Mouse (Mus musculus) heart, embryonic 13.5 days (tissue): ENCODE measurements at regions not wholly inside any gene's neighbourhood (a gene's known extent, or its start where the extent isn't known, plus 50 kb on each side); places are given as distances from the start of the nearest gene placed in this dataset.

Experiments used
- ATAC-seq: fragments of 200-750 bp; cut with Nextera tagmentation; 2 replicates; pipeline ENCODE4 v1.8.0; 2017; ENCODE audit warnings: moderate TSS enrichment; ENCODE audit not compliant: insufficient number of reproducible peaks, low FRiP score, low TSS enrichment; ENCODE audit errors: extremely low read depth
- H3K27ac ChIP-seq: fragments of 300-500 bp; sonication (generic); replicated peaks from 2 replicates; pipeline ENCODE4 v1.5.1; 2015; ENCODE audit warnings: moderate library complexity, mild to moderate bottlenecking, inconsistent platforms
- H3K27me3 ChIP-seq: fragments of 300-500 bp; sonication (generic); replicated peaks from 2 replicates; pipeline ENCODE4 v1.6.1; 2015; ENCODE audit warnings: mild to moderate bottlenecking, inconsistent platforms
- H3K36me3 ChIP-seq: fragments of 300-500 bp; sonication (generic); 2 replicates; pipeline ENCODE4 v1.6.1; 2015; ENCODE audit warnings: mild to moderate bottlenecking, inconsistent platforms
- H3K4me1 ChIP-seq: fragments of 300-500 bp; sonication (generic); 2 replicates; pipeline ENCODE4 v1.6.1; 2015; ENCODE audit warnings: inconsistent platforms
- H3K4me2 ChIP-seq: fragments of 300-500 bp; sonication (generic); 2 replicates; pipeline ENCODE4 v1.6.1; 2015; ENCODE audit warnings: inconsistent platforms, mild to moderate bottlenecking, moderate library complexity
- H3K4me3 ChIP-seq: fragments of 300-500 bp; sonication (generic); 2 replicates; pipeline ENCODE4 v1.5.1; 2015; ENCODE audit warnings: moderate library complexity, mild to moderate bottlenecking, inconsistent platforms
- H3K9ac ChIP-seq: fragments of 300-500 bp; sonication (generic); 2 replicates; pipeline ENCODE4 v1.6.1; 2015; ENCODE audit warnings: inconsistent platforms, mild to moderate bottlenecking, moderate library complexity
- H3K9me3 ChIP-seq: fragments of 300-500 bp; sonication (generic); 2 replicates; pipeline ENCODE4 v1.6.1; 2016; ENCODE audit warnings: inconsistent platforms
- WGBS: fragments of 180-500 bp; shearing (Covaris S2); methylation state at CpG from one replicate; pipeline ENCODE4 v1.1.7; 2015; ENCODE audit warnings: mixed read lengths; 5-methylcytosine and 5-hydroxymethylcytosine counted together

DNA sequence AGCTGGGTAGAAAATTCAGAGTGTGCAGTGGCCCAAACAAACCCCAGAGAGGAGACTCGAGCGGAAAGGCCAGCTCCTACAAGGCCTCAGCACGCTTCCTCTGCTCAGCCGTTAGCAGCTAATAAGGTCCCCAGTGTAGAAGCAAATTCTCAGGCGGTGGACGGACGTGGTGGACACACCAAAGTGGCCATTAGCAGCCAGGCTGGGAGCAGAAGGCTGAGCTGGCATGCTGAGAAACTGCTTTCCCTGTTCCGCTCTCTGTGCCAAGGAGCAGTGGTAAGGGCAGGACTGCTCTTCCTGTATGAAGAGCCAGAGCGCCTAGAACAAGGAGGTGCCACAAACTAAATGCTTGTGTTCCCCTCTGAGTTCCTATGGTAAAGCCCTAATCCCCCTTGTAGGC, 282.1 kb upstream of the Id2 start:
- no peak for ATAC-seq
- 84% methylated on average over 9 of the region's 9 CpGs for WGBS
- H3K4me3 ChIP-seq = no peak overlapping the region
- no peaks in the 10 kb centered on the region for H3K36me3 ChIP-seq
- H3K27me3 ChIP-seq = no peaks in the 10 kb centered on the region
- H3K4me2 ChIP-seq = no peak overlapping the region
- H3K9ac ChIP-seq = no peak overlapping the region
- no peaks in the 10 kb centered on the region for H3K4me1 ChIP-seq
- no peak overlapping the region for H3K27ac ChIP-seq
- no peaks in the 10 kb centered on the region for H3K9me3 ChIP-seq

DNA sequence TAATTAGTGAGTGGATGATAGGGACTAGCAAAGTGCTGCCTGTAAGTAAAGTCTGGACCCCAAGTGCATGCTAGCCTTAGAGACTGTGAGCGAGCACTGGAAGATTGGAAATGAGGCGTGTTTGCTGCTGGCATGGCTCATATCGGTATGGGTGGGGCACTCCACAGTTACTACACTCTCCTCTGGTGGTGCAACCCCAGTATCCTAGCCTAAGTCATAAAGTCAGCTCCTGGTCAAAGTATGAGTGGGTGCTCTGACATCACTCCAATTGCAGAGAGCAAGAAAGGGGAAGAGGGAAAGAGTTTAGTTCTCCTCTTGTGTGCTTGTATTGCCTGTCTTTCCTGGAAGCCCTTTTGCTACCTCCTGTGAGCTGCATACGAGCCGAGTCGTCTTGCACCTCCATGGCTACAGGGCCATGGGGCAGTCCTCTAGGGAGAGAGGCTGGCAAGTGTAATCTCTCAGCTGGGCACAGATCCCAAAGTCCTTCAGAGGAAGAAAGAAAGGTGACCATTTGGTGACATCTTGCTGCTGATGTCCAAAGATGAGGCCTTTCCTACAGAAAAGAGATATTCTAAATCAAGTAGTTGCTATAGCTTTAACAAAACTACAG, 281.2 kb upstream of the Id2 start:
- Histone ChIP-seq H3K4me3 (no peak overlapping the region), H3K4me2 (no peak overlapping the region), H3K4me1 (no peaks in the 10 kb centered on the region), H3K9ac (no peak overlapping the region), H3K36me3 (no peaks in the 10 kb centered on the region), H3K27me3 (no peaks in the 10 kb centered on the region), H3K9me3 (no peaks in the 10 kb centered on the region), H3K27ac (no peak overlapping the region)
- 72% methylated on average over 6 of the region's 6 CpGs for WGBS
- ATAC-seq = no peak

- no peaks in the 10 kb centered on the region for H3K27me3 ChIP-seq
- no peak overlapping the region for H3K27ac ChIP-seq
- no peak overlapping the region for H3K4me3 ChIP-seq
- no peak overlapping the region for H3K9ac ChIP-seq
- H3K4me2 ChIP-seq = no peak overlapping the region
- no peaks in the 10 kb centered on the region for H3K9me3 ChIP-seq
- no peaks in the 10 kb centered on the region for H3K4me1 ChIP-seq
- WGBS = 81% methylated on average over 8 of the region's 8 CpGs
- no peak for ATAC-seq
- no peaks in the 10 kb centered on the region for H3K36me3 ChIP-seq
Measured at GRCm38 (mm10) chr12:25376451-25376850, 279.5 kb upstream of the Id2 start.

GRCm38 (mm10) chr12:25367541-25367940, 270.6 kb upstream of the Id2 start:
- Histone ChIP-seq H3K36me3 (no peaks in the 10 kb centered on the region), H3K27ac (no peak overlapping the region), H3K4me3 (no peak overlapping the region), H3K4me1 (no peaks in the 10 kb centered on the region), H3K27me3 (no peaks in the 10 kb centered on the region; the same call in 1 of the 2 replicates), H3K9me3 (no peaks in the 10 kb centered on the region), H3K9ac (no peak overlapping the region), H3K4me2 (no peak overlapping the region)
- 93% methylated on average over 1 of the region's 1 CpGs for WGBS
- no peak for ATAC-seq

GRCm38 (mm10) chr12:25365600-25366267, 268.8 kb upstream of the Id2 start:
- Histone ChIP-seq H3K9ac (no peak overlapping the region), H3K4me1 (no peaks in the 10 kb centered on the region), H3K27ac (no peak overlapping the region), H3K4me2 (no peak overlapping the region), H3K9me3 (no peaks in the 10 kb centered on the region), H3K27me3 (no peaks in the 10 kb centered on the region; the same call in 1 of the 2 replicates), H3K36me3 (no peaks in the 10 kb centered on the region), H3K4me3 (no peak overlapping the region)
- ATAC-seq = no peak
- 43% methylated on average over 3 of the region's 3 CpGs for WGBS

DNA sequence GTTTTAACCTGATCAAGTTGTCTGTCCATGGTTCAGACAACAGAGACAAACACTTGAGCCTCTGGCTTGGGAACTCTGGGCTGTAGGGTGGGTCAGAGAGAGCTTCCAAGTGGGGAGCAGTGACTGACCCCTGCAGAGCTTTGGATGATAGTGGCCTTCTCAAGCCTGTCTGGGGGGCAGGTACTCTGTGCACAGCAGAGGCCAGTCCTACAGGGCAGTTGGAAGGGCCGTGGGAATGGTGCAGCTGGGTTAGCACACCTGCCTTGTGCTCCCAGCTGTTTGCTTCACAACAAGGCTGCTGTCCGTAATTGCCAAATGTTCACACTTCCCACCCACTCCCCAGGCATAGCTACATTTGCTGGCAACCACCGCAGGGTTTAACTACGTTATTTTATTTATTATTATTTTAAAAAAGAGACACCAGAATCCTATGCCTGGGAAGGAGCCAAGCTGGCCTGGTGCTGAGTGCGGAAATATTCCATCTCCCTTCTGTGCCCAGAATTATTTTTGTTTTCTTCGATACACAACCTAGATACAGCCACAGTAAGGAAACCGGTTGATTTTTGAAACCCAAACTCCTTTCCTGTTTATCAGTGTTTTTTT, 268.1 kb upstream of the Id2 start:
- H3K27ac ChIP-seq = no peak overlapping the region
- no peak overlapping the region for H3K9ac ChIP-seq
- no peaks in the 10 kb centered on the region for H3K4me1 ChIP-seq
- WGBS = 43% methylated on average over 7 of the region's 7 CpGs
- no peaks in the 10 kb centered on the region for H3K9me3 ChIP-seq
- no peak for ATAC-seq
- no peaks in the 10 kb centered on the region; the same call in 1 of the 2 replicates for H3K27me3 ChIP-seq
- no peak overlapping the region for H3K4me2 ChIP-seq
- no peaks in the 10 kb centered on the region for H3K36me3 ChIP-seq
- no peak overlapping the region for H3K4me3 ChIP-seq

- 77% methylated on average over 9 of the region's 9 CpGs for WGBS
Measured at GRCm38 (mm10) chr12:25363839-25364238, 266.9 kb upstream of the Id2 start.

DNA sequence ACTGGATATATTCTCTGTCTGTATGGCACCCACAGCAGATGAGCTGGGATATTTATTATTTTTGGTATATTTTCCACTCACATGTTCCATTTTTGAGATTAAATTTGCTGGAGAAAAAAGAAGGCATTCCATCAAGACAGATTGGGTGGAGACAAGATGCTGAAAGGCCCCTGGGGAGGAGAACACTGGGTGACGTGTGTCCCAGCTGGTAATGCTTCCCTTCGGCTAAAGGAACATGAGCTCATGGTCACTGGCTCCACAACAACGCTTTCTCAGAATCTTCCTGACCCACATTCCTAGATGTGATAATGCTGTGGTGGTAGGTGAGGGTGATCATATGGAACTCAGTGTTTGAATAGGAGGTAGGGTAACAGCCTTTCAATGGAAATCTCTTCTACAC, 266.4 kb upstream of the Id2 start:
- Histone ChIP-seq H3K36me3 (no peaks in the 10 kb centered on the region), H3K9me3 (no peaks in the 10 kb centered on the region), H3K4me2 (no peak overlapping the region), H3K9ac (no peak overlapping the region), H3K27me3 (no peaks in the 10 kb centered on the region), H3K4me3 (no peak overlapping the region), H3K27ac (no peak overlapping the region), H3K4me1 (no peaks in the 10 kb centered on the region)
- no peak for ATAC-seq
- WGBS = 57% methylated on average over 3 of the region's 3 CpGs

More at GRCm38 (mm10) chr12:25363839-25364238, 266.9 kb upstream of the Id2 start:
- H3K27ac ChIP-seq = no peak overlapping the region
- H3K4me2 ChIP-seq = no peak overlapping the region
- H3K27me3 ChIP-seq = no peaks in the 10 kb centered on the region
- ATAC-seq = no peak
- no peaks in the 10 kb centered on the region for H3K4me1 ChIP-seq
- H3K36me3 ChIP-seq = no peaks in the 10 kb centered on the region
- no peak overlapping the region for H3K4me3 ChIP-seq
- no peak overlapping the region for H3K9ac ChIP-seq
- no peaks in the 10 kb centered on the region for H3K9me3 ChIP-seq

DNA sequence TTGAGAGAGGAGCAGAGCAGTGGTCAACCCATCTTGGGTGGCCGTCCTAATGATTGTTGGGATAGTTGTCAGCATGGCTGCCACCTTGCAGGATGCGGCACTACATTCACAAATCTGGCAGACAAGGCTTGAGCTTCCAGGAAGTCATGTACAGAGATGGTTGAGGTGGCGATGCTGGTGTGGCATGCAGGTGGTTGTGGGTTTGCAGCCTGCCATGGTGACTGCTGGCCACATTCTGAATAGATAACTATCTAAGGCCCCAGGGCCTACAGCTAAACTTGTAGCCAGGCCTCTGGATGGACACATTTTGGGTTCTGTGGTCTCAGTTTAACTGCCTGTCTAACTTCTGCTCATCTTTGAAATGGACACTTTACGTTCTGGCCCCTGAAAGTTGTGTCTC, 265.8 kb upstream of the Id2 start:
- Histone ChIP-seq H3K36me3 (no peaks in the 10 kb centered on the region), H3K9me3 (no peaks in the 10 kb centered on the region), H3K27me3 (no peaks in the 10 kb centered on the region), H3K27ac (no peak overlapping the region), H3K4me3 (no peak overlapping the region), H3K4me1 (no peaks in the 10 kb centered on the region), H3K4me2 (no peak overlapping the region), H3K9ac (no peak overlapping the region)
- WGBS = 84% methylated on average over 4 of the region's 4 CpGs
- no peak for ATAC-seq

- Histone ChIP-seq H3K4me1 (no peaks in the 10 kb centered on the region), H3K9ac (no peak overlapping the region), H3K27me3 (no peaks in the 10 kb centered on the region), H3K27ac (no peak overlapping the region), H3K9me3 (no peaks in the 10 kb centered on the region), H3K36me3 (no peaks in the 10 kb centered on the region), H3K4me3 (no peak overlapping the region), H3K4me2 (no peak overlapping the region)
- no peak for ATAC-seq
- WGBS = 75% methylated on average over 2 of the region's 2 CpGs
Measured at GRCm38 (mm10) chr12:25360726-25361125, 263.8 kb upstream of the Id2 start.

DNA sequence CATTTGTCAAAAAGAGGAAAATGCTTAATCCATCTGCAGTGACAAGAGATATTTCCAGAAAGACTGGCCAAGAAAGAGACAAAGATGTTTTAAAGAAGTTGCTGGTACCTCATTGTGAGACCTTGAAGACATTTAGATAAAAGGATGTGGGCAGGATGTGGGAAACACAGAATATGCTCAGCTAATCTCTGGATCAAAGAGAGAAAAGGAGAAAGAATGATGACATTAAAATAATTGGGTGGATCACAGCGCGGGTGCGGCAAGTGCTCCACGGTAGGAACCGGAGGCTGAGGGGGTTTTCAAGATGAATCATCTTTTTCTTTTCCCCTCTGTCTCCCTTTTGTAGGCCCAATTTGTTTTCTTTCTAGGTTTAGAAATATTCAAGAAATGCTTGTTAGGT, 263.0 kb upstream of the Id2 start:
- Histone ChIP-seq H3K9ac (no peak overlapping the region), H3K27ac (no peak overlapping the region), H3K4me2 (no peak overlapping the region), H3K27me3 (no peaks in the 10 kb centered on the region), H3K9me3 (no peaks in the 10 kb centered on the region), H3K36me3 (no peaks in the 10 kb centered on the region), H3K4me3 (no peak overlapping the region), H3K4me1 (no peaks in the 10 kb centered on the region)
- 86% methylated on average over 5 of the region's 5 CpGs for WGBS
- no peak for ATAC-seq
